Mouse (Mus musculus) liver, postnatal 0 days (tissue): Measurements from ENCODE around the gene Fam155a. TPM values are rescaled to one million over a fixed set of nuclear protein-coding genes. Genes with fewer than 3 reads are reported as not detected.

Experiments
- ATAC-seq: fragments of 200-750 bp; cut with Nextera tagmentation; 2 replicates; pipeline ENCODE4 v1.8.0; 2017; ENCODE audit warnings: mild to moderate bottlenecking, moderate library complexity
- DNase-seq: peaks from one replicate; pipeline ENCODE4 v3.0.0-alpha.2; 2016
- H3K27ac ChIP-seq: fragments of 300-500 bp; sonication (generic); 2 replicates; pipeline ENCODE4 v1.5.1; 2014; ENCODE audit warnings: antibody characterized with exemption, moderate library complexity, mild to moderate bottlenecking, low read depth
- H3K27me3 ChIP-seq: fragments of 300-500 bp; sonication (generic); 2 replicates; pipeline ENCODE4 v1.6.1; 2014; ENCODE audit warnings: low read length, control low read depth, mixed read lengths; ENCODE audit not compliant: insufficient read depth
- H3K36me3 ChIP-seq: fragments of 300-500 bp; sonication (generic); replicated peaks from 2 replicates; pipeline ENCODE4 v1.6.1; 2014; ENCODE audit warnings: mild to moderate bottlenecking, control low read depth, low read length, moderate library complexity, mixed read lengths; ENCODE audit not compliant: insufficient read depth
- H3K4me1 ChIP-seq: fragments of 300-500 bp; sonication (generic); 2 replicates; pipeline ENCODE4 v1.6.1; 2014; ENCODE audit warnings: antibody characterized with exemption, mild to moderate bottlenecking, control low read depth; ENCODE audit not compliant: insufficient read depth
- H3K4me2 ChIP-seq: fragments of 300-500 bp; sonication (generic); 2 replicates; pipeline ENCODE4 v1.6.1; 2014; ENCODE audit warnings: low read depth, mild to moderate bottlenecking, low read length, moderate library complexity, mixed read lengths
- H3K4me3 ChIP-seq: fragments of 300-500 bp; sonication (generic); 2 replicates; pipeline ENCODE4 v1.5.1; 2014; ENCODE audit warnings: low read depth, low read length
- H3K9ac ChIP-seq: fragments of 300-500 bp; sonication (generic); replicated peaks from 2 replicates; pipeline ENCODE4 v1.6.1; 2014; ENCODE audit warnings: mild to moderate bottlenecking, moderate library complexity
- H3K9me3 ChIP-seq: fragments of 300-500 bp; sonication (generic); 2 replicates; pipeline ENCODE4 v1.6.1; 2016; ENCODE audit warnings: mild to moderate bottlenecking, control low read depth, low read length, mixed read lengths
- CTCF ChIP-seq: sonication (generic); IDR thresholded peaks from 2 replicates; pipeline ENCODE4 v1.5.1; 2016; ENCODE audit warnings: antibody characterized with exemption, low read depth
- EP300 ChIP-seq: IDR thresholded peaks from 2 replicates; pipeline ENCODE4 v1.6.1; 2016; ENCODE audit warnings: antibody characterized with exemption, low read depth, mild to moderate bottlenecking
- WGBS: fragments of 180-500 bp; shearing (Covaris S2); extraction: QIAGEN DNeasy Blood & Tissue Kit; methylation state at CpG from one replicate; pipeline ENCODE4 v1.1.7; 2014; ENCODE audit not compliant: insufficient replicate concordance; 5-methylcytosine and 5-hydroxymethylcytosine counted together
- polyA plus RNA-seq: library from polyadenylated mRNA; unstranded; fragments of >200 nt; fragmentation: Nextera tagmentation; extraction: Ambion mirVana; gene quantifications from 2 replicates; pipeline ENCODE4 v1.2.1, GENCODE M21; 2015

Fam155a gene
- polyA plus RNA-seq, 1 experiment from 2014 or later = not detected

DNA sequence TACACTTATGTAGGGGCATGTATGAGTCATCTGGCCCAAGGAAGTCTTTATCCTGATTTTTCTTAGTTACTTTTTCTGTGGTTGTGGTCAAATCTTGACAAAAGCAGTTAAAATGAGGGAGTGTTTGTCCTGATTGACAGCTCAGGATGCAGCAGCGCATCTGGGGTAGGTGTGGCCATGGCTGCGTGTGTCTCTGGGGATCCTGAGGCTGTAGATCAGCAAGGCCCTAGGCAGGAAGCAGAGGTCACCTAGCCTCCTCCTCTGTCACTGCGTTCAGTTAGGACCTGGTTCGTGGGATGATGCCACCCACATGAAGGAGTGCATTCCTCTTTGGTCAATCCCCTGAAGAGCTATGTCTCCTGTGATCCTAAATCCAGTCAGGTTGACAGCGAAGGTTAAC lies 362.5 kb downstream of the Fam155a start:
- no peaks in the 10 kb centered on the region for H3K27me3 ChIP-seq
- H3K27ac ChIP-seq = no peak overlapping the region
- no peak overlapping the region for H3K4me3 ChIP-seq
- TF ChIP-seq CTCF = no peak
- TF ChIP-seq EP300 = no peak
- no peaks in the 10 kb centered on the region for H3K4me1 ChIP-seq
- no peak for ATAC-seq
- H3K36me3 ChIP-seq = no peaks in the 10 kb centered on the region
- no peak for DNase-seq
- no peak overlapping the region for H3K4me2 ChIP-seq
- no peak overlapping the region for H3K9ac ChIP-seq
- 29% methylated on average over 5 of the region's 5 CpGs for WGBS
- no peaks in the 10 kb centered on the region for H3K9me3 ChIP-seq

GRCm38 (mm10) chr8:9406204-9406603 lies 364.8 kb downstream of the Fam155a start:
- Histone ChIP-seq H3K36me3 (no peaks in the 10 kb centered on the region), H3K4me3 (no peak overlapping the region), H3K4me2 (no peak overlapping the region), H3K4me1 (no peaks in the 10 kb centered on the region), H3K27me3 (no peaks in the 10 kb centered on the region), H3K9ac (no peak overlapping the region), H3K27ac (no peak overlapping the region), H3K9me3 (no peaks in the 10 kb centered on the region)
- ATAC-seq = no peak
- no peak for TF ChIP-seq EP300
- TF ChIP-seq CTCF = no peak
- DNase-seq = no peak
- 60% methylated on average over 6 of the region's 6 CpGs for WGBS

DNA sequence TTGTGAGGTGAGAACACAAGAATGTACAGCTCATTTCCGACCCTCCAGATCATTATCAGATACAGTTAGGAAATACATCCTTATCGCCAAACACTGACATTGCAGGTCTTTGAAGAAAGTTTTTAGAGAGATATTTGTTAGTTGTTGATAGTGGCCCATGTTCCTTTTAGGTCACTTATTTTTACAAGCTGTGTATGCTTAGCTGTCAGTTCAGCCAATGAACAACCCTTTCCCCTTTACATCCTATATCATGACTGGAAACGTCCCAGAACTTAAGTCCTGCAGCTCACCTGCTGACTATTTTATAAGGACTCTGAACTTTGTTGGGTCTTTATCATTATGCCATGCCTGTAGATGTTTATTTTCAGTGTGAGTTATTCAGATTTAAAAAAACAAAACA lies 366.3 kb downstream of the Fam155a start:
- Histone ChIP-seq H3K4me3 (no peak overlapping the region), H3K9ac (no peak overlapping the region), H3K27me3 (no peaks in the 10 kb centered on the region), H3K36me3 (no peaks in the 10 kb centered on the region), H3K4me2 (no peak overlapping the region), H3K9me3 (no peaks in the 10 kb centered on the region), H3K4me1 (no peaks in the 10 kb centered on the region), H3K27ac (no peak overlapping the region)
- no peak for TF ChIP-seq CTCF
- no peak for TF ChIP-seq EP300
- WGBS = 47% methylated on average over 3 of the region's 3 CpGs
- DNase-seq (no peak), ATAC-seq (no peak)

DNA sequence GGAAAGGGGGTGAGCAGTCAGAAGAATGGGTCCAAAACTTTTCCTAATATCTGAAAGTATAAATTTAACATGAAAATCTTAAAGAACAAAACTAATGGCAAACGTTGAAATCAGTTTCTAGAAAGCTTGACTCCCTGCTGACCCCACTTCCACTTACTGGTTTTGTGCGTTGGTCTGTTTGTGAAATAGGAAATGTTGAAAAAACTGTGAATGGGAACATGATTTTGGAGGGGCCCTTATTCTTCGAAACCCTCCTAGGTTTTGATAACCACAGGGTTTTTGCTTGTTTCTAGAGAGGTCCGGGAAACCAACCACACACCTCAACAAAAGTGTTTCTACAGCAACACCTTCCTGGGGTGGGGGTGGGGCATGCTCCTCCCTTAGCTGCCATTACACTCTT lies 368.6 kb downstream of the Fam155a start:
- H3K4me2 ChIP-seq = no peak overlapping the region
- H3K27me3 ChIP-seq = no peaks in the 10 kb centered on the region
- no peaks in the 10 kb centered on the region for H3K4me1 ChIP-seq
- no peaks in the 10 kb centered on the region for H3K9me3 ChIP-seq
- WGBS = 15% methylated on average over 4 of the region's 4 CpGs
- no peak for TF ChIP-seq EP300
- no peak for TF ChIP-seq CTCF
- H3K9ac ChIP-seq = no peak overlapping the region
- no peak overlapping the region for H3K27ac ChIP-seq
- no peak for DNase-seq
- no peaks in the 10 kb centered on the region for H3K36me3 ChIP-seq
- no peak for ATAC-seq
- no peak overlapping the region for H3K4me3 ChIP-seq

DNA sequence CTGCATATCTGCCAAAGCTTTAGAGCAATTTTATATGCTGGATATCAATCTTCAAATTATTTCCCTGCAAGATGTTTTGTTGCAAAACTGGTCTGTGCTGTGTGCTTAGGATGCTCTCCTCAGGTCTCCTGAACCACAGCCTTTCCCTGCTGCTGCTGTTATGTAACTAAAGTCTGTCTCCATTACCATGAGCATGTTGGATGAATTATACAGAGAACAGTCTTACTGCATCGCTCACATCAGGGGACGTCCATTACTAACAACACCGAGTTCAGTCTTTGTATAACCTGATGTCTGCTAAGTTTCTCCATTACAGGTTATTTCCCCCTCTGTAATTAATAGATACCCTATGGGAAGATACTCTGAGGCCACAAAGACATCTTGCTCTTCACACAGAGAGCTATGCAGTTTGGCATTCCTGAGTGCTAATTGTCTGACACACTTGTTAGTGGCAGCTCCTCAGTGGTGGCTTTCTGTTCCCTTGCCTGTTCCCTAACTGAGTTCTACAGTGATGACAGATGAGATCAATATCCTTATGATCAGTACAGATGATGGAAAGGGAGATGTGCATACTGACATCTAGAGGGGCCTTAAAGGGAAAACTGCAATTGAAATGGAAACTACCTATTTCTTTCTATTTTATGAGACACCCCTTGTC lies 372.2 kb downstream of the Fam155a start:
- no peaks in the 10 kb centered on the region for H3K27me3 ChIP-seq
- H3K4me2 ChIP-seq = no peak overlapping the region
- ATAC-seq (no peak), DNase-seq (no peak)
- no peak overlapping the region for H3K27ac ChIP-seq
- no peaks in the 10 kb centered on the region for H3K4me1 ChIP-seq
- H3K9ac ChIP-seq = no peak overlapping the region
- no peaks in the 10 kb centered on the region for H3K36me3 ChIP-seq
- H3K9me3 ChIP-seq = no peaks in the 10 kb centered on the region
- no peak overlapping the region for H3K4me3 ChIP-seq
- 75% methylated on average over 3 of the region's 3 CpGs for WGBS
- no peak for TF ChIP-seq CTCF
- TF ChIP-seq EP300 = no peak

DNA sequence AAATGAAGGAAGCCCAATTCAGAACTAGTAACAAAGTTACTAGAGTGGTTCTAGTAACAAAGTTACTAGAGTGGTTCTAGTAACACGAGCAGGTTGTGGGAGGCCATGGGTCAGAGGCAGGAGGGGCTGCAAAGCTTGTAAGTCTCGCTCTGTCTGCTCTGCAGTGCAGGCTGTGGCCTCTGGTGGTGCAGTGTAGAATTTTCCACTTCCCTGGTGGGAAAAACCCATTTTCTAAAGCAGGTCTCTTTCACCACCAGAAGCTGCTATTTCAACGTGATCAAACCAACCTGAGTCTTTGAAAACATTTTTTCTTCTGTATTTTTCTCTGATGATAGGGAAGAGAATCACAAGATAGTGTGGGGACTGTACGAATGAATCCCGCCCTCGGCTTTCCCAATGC lies 372.9 kb downstream of the Fam155a start:
- no peak for TF ChIP-seq CTCF
- no peak for TF ChIP-seq EP300
- no peaks in the 10 kb centered on the region for H3K4me1 ChIP-seq
- DNase-seq = no peak
- no peaks in the 10 kb centered on the region for H3K9me3 ChIP-seq
- no peak overlapping the region for H3K4me2 ChIP-seq
- 65% methylated on average over 6 of the region's 6 CpGs for WGBS
- no peak overlapping the region for H3K9ac ChIP-seq
- H3K27me3 ChIP-seq = no peaks in the 10 kb centered on the region
- H3K4me3 ChIP-seq = no peak overlapping the region
- ATAC-seq = no peak
- no peaks in the 10 kb centered on the region for H3K36me3 ChIP-seq
- H3K27ac ChIP-seq = no peak overlapping the region

GRCm38 (mm10) chr8:9394670-9395069 lies 376.3 kb downstream of the Fam155a start:
- 62% methylated on average over 5 of the region's 5 CpGs for WGBS
- DNase-seq = no peak
- H3K4me3 ChIP-seq = no peak overlapping the region

More at GRCm38 (mm10) chr8:9394670-9395069, 376.3 kb downstream of the Fam155a start:
- TF ChIP-seq EP300 (no peak), CTCF (no peak)
- H3K4me1 ChIP-seq = no peaks in the 10 kb centered on the region
- H3K27me3 ChIP-seq = no peaks in the 10 kb centered on the region
- no peak overlapping the region for H3K27ac ChIP-seq
- no peaks in the 10 kb centered on the region for H3K9me3 ChIP-seq
- H3K9ac ChIP-seq = no peak overlapping the region
- no peak overlapping the region for H3K4me2 ChIP-seq
- no peaks in the 10 kb centered on the region for H3K36me3 ChIP-seq
- ATAC-seq = no peak
